Mouse (Mus musculus) spleen, adult 2 months (tissue): ENCODE data around the gene Cryba2. TPM values are rescaled to one million over a fixed set of nuclear protein-coding genes. Genes with fewer than 3 reads are reported as not detected.
A peak's percentile ranks its signal among the peaks of the same experiment; 100 is the strongest.

Experiments used
- DNase-seq, 2 experiments: peaks; one replicate each; pipeline versions ENCODE4 v3.0.0 to v3.0.0-alpha.2; 2012 to 2021; ENCODE audit warnings: low spot score in 2 of 2, low read depth in 1 of 2
- H3K27ac ChIP-seq: fragments of 200-500 bp; 2 replicates; pipeline ENCODE4 v1.5.1; 2012; ENCODE audit warnings: low read length, inconsistent platforms; ENCODE audit not compliant: insufficient read depth
- H3K27me3 ChIP-seq: fragments of 200-500 bp; 2 replicates; pipeline ENCODE4 v1.6.1; 2012; ENCODE audit warnings: mild to moderate bottlenecking, moderate library complexity, low read length, inconsistent platforms; ENCODE audit not compliant: control insufficient read depth, insufficient read depth
- H3K36me3 ChIP-seq: fragments of 200-500 bp; 2 replicates; pipeline ENCODE4 v1.6.1; 2012; ENCODE audit warnings: mild to moderate bottlenecking, low read length, inconsistent platforms; ENCODE audit not compliant: control insufficient read depth, insufficient read depth
- H3K4me1 ChIP-seq: fragments of 200-500 bp; 2 replicates; pipeline ENCODE4 v1.6.1; 2011; ENCODE audit warnings: inconsistent platforms; ENCODE audit not compliant: control insufficient read depth, insufficient read depth, insufficient read length
- H3K4me3 ChIP-seq: fragments of 200-500 bp; 2 replicates; pipeline ENCODE4 v1.5.1; 2011; ENCODE audit warnings: mild to moderate bottlenecking, inconsistent platforms; ENCODE audit not compliant: insufficient read depth, insufficient read length; ENCODE audit errors: extremely low read depth
- CTCF ChIP-seq: fragments of 200-500 bp; IDR thresholded peaks from 2 replicates; pipeline ENCODE4 v1.5.1; 2011; ENCODE audit warnings: mild to moderate bottlenecking, inconsistent platforms; ENCODE audit not compliant: insufficient read depth, insufficient read length, insufficient replicate concordance; ENCODE audit errors: extremely low read depth
- POLR2A ChIP-seq: fragments of 200-500 bp; IDR thresholded peaks from 2 replicates; pipeline ENCODE4 v1.6.1; 2011; ENCODE audit warnings: low read depth, low read length, inconsistent platforms
- WGBS: fragments of 180-500 bp; shearing (Covaris S2); methylation state at CpG from one replicate; pipeline ENCODE4 v1.1.7; 2018; 5-methylcytosine and 5-hydroxymethylcytosine counted together
- polyA plus RNA-seq: library from polyadenylated mRNA; depleted of rRNA; stranded (reverse); fragments of >200 nt; gene quantifications from 2 replicates; pipeline ENCODE4 v1.2.3, GENCODE M21; 2012

Cryba2 gene
- polyA plus RNA-seq, 1 experiment, result not detected

DNA sequence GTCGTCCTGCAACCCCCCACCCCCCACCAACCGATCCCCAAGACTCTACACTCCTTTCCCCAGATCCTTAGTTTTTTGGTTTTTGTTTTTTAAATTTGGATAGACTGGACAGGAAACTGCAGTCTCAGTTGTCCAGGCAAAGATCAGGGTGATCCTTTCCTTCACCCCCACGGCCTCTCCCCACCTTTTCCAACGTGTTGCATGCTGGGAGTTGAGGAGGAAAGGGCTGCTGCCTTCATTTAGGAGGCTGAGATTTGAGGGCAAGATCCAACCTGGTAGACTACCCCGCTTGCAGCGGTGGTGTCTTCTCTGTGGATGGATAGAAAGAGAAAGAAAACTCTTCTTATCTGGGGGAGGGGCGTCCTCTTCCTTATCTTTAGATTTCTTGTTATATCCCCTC is 36.2 kb downstream of the Cryba2 start:
- no peak for TF ChIP-seq POLR2A
- TF ChIP-seq CTCF, result no peak
- Histone ChIP-seq H3K4me1 (peaks cover 16% of the 10 kb centered on the region), H3K27me3 (peaks cover 37% of the 10 kb centered on the region), H3K36me3 (no peaks in the 10 kb centered on the region), H3K27ac (no peak overlapping the region), H3K4me3 (no peak overlapping the region)
- 5% methylated on average over 7 of the region's 7 CpGs for WGBS
- DNase-seq, result no peak

GRCm38 (mm10) chr1:74856439-74856720 is 36.6 kb downstream of the Cryba2 start:
- no peak for DNase-seq
- Histone ChIP-seq H3K4me3 (no peak overlapping the region), H3K36me3 (no peaks in the 10 kb centered on the region), H3K27me3 (peaks cover 37% of the 10 kb centered on the region), H3K4me1 (peaks cover 16% of the 10 kb centered on the region), H3K27ac (no peak overlapping the region)
- TF ChIP-seq POLR2A, result no peak
- TF ChIP-seq CTCF, result no peak
- WGBS, result 6% methylated on average over 11 of the region's 11 CpGs

DNA sequence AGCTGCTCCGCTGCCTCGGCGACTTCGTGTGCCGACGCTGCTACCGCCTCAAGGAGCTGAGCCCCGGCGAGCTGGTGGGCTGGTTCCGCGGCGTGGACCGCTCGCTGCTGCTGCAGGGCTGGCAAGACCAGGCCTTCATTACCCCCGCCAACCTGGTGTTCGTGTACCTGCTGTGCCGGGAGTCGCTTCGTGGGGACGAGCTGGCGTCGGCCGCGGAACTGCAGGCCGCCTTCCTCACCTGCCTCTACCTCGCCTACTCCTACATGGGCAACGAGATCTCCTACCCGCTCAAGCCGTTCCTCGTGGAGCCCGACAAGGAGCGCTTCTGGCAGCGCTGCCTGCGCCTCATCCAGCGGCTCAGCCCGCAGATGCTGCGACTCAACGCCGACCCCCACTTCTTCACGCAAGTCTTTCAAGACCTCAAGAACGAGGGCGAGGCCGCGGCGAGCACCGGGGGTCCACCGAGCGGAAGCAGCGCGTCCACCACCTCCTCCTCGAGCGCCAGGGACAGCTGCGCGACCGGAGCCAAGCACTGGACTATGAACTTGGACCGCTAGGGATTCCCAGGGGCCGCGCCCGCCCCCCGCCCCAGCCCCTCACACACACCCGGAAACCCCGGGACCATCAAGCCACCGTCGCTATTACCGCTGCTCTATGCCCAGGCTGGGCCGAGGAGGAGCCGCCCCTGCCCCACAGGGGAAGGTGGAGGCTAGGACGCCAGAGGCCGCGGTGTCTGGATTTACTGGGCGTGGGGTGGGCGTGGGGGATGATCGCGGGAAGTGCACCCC is 37.1 kb downstream of the Cryba2 start:
- Histone ChIP-seq H3K4me3 (no peak overlapping the region; the same call in 1 of the 2 replicates), H3K4me1 (peaks cover 16% of the 10 kb centered on the region), H3K36me3 (no peaks in the 10 kb centered on the region), H3K27me3 (peaks cover 37% of the 10 kb centered on the region), H3K27ac (no peak overlapping the region)
- WGBS, result 6% methylated on average over 69 of the region's 74 CpGs
- no peak for TF ChIP-seq CTCF
- TF ChIP-seq POLR2A, result no peak
- DNase-seq, result no peak

- Histone ChIP-seq H3K36me3 (no peaks in the 10 kb centered on the region), H3K27me3 (peaks cover 37% of the 10 kb centered on the region), H3K4me3 (peak overlapping the region; percentile 41; the same call in 1 of the 2 replicates), H3K27ac (no peak overlapping the region), H3K4me1 (peaks cover 16% of the 10 kb centered on the region)
- no peak for TF ChIP-seq CTCF
- no peak for TF ChIP-seq POLR2A
- 3% methylated on average over 46 of the region's 48 CpGs for WGBS
- DNase-seq, result no peak
Observed at GRCm38 (mm10) chr1:74855156-74855555, 37.8 kb downstream of the Cryba2 start.

- peak; percentile 33 to 66 for DNase-seq
- H3K27me3 ChIP-seq, result peaks cover 37% of the 10 kb centered on the region
- 5% methylated on average over 39 of the region's 39 CpGs for WGBS
- H3K4me3 ChIP-seq, result peak within 1 kb of the TSS; percentile 41; the same call in 1 of the 2 replicates
- no peak within 1 kb of the TSS for H3K27ac ChIP-seq
- H3K4me1 ChIP-seq, result peaks cover 16% of the 10 kb centered on the region
- TF ChIP-seq CTCF (no peak), POLR2A (no peak)
- H3K36me3 ChIP-seq, result no peaks in the 10 kb centered on the region
Observed at GRCm38 (mm10) chr1:74854306-74855056, 38.5 kb downstream of the Cryba2 start, which contains the start of gene Cdk5r2. Gene Cdk5r2, plus strand, starts transcription at chr1:74854934.

DNA sequence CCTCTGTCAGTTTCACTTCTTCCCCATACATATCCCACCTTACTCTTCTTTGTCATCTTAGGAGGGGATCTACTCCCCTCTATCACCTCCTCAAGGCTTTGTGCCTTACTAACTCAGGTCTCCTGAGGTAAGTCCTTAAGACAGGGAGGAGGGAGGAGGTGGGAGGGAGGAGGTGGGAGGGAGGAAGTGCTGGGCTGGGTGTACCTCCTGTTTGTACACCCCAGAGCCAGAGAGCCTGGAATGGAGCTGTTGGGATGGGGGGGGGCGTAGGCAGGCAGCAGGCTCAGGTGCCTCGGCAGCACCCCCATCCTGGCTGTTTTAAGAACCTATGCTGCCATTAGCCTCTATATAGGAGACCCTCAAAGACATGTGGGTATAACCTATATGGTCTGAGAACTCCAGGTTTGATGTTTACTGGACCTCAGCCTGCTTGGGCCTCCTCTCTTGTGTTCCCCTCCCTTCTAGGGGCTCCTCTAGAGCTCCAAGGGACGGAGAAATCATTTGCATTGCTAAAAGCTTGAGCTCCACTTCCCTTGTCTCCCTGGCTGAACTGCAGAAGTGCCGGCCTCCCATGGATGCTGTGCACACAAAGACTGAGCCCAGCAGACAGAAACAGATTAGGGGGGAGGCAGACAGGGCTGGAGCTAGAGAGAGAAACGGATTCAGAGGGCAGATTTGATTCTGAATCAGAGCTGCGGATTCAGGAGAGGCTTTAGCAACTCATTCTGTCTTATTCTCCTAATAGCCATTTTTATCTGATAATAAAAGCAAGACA is 41.8 kb downstream of the Cryba2 start:
- WGBS, result 17% methylated on average over 6 of the region's 6 CpGs

More for the DNA sequence above, 41.8 kb downstream of the Cryba2 start:
- Histone ChIP-seq H3K27ac (no peak overlapping the region), H3K36me3 (no peaks in the 10 kb centered on the region), H3K27me3 (peaks cover 18% of the 10 kb centered on the region), H3K4me1 (peaks cover 16% of the 10 kb centered on the region), H3K4me3 (no peak overlapping the region)
- no peak for DNase-seq
- TF ChIP-seq POLR2A, result no peak
- no peak for TF ChIP-seq CTCF
